Mouse (Mus musculus): ENCODE results near the gene Olfr1361.
A peak's percentile ranks its signal among the peaks of the same experiment; 100 is the strongest.

Olfr1361 gene

GRCm38 (mm10) chr13:21663286-21663685, at the start of gene Olfr1361:
TSS of gene Olfr1361 (minus strand) at chr13:21663386.
- DNase-seq (ENCODE audit: low spot score), result no peak

GRCm38 (mm10) chr13:21711698-21712097, 48.5 kb upstream of the Olfr1361 start:
- no peak for DNase-seq (ENCODE audit: low spot score)

GRCm38 (mm10) chr13:21710821-21711525, 47.8 kb upstream of the Olfr1361 start:
- peak; percentile 78 for DNase-seq (ENCODE audit: low spot score)

- peak; percentile 92 for DNase-seq (ENCODE audit: low spot score)
Observed at GRCm38 (mm10) chr13:21710031-21710711, 47.0 kb upstream of the Olfr1361 start.

- no peak for DNase-seq (ENCODE audit: low spot score)
Observed at GRCm38 (mm10) chr13:21706669-21707068, 43.5 kb upstream of the Olfr1361 start.

- DNase-seq (ENCODE audit: low spot score), result no peak
Observed at GRCm38 (mm10) chr13:21697811-21698210, 34.6 kb upstream of the Olfr1361 start, which contains the start of gene Olfr1359. TSS of gene Olfr1359 (plus strand) at chr13:21698111.

- no peak for DNase-seq (ENCODE audit: low spot score)
Observed at GRCm38 (mm10) chr13:21677305-21677704, 14.1 kb upstream of the Olfr1361 start, which contains the start of gene Olfr1360. TSS of gene Olfr1360 (minus strand) at chr13:21677405.

GRCm38 (mm10) chr13:21642418-21642817, 20.8 kb downstream of the Olfr1361 start, which contains the start of gene Olfr11:
TSS of gene Olfr11 (minus strand) at chr13:21642518.
- DNase-seq (ENCODE audit: low spot score), result no peak

- no peak for DNase-seq (ENCODE audit: low spot score)
Observed at GRCm38 (mm10) chr13:21613922-21614321, 49.3 kb downstream of the Olfr1361 start, which contains the start of gene Olfr1362. TSS of gene Olfr1362 (minus strand) at chr13:21614022.
